Mouse (Mus musculus): ENCODE data around the gene Foxg1. TPM values are rescaled to one million over a fixed set of nuclear protein-coding genes. Genes with fewer than 3 reads are reported as not detected.

The Foxg1 gene
- polyA plus RNA-seq, 2 experiments: not detected

DNA sequence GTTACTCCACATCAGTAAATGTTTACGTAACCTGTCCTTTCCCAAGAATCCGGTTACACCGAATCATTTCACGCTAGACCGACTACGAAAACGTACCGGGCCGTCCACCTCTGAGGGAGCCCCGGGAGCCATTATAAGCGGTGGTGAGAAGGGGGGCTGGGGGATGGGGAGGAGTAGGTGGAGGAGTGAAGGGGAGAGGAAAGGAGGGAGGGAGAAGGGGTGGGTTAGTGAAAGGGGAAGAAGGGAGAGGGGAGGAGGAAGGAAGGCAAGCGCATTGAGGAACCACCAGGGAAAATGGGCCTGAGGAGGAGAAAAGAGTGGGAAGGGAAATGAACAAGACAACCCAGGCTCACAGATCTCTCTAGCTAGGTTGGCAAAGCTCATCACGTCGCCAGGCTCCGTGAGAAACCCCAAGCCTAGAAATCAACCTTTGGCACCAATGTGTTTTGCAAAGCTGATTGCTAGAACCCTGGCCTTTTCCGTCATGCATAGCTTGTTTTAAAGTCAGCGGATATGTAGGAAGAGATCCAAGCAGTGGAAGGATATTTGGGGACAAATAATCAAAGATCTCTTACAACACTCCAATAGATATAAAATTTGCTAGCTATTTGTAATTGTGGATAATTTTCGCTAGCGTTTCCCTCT is 617 bp upstream of the Foxg1 start:
- H3K4me3 ChIP-seq (ENCODE audit: insufficient read depth in 1 of 2, low read depth in 2 of 2, low read length in 2 of 2): no peak overlapping the region
- H3K4me2 ChIP-seq (ENCODE audit: low read depth): no peak overlapping the region
- no peaks in the 10 kb centered on the region for H3K4me1 ChIP-seq (replicated peaks; ENCODE audit: control insufficient read depth in 2 of 2, insufficient read depth in 2 of 2, low read length in 1 of 2)
- H3K27ac ChIP-seq: no peak overlapping the region
- TF ChIP-seq EP300 (IDR thresholded peaks at IDR 0.05; ENCODE audit: low read depth) (no peak), CTCF (IDR thresholded peaks at IDR 0.05; ENCODE audit: low read depth) (no peak)
- ATAC-seq (ENCODE audit: insufficient read depth) (no peak), DNase-seq (ENCODE audit: low read depth in 3 of 3, low spot score in 3 of 3) (no peak)
- no peaks in the 10 kb centered on the region for H3K9me3 ChIP-seq (ENCODE audit: control insufficient read depth, low read length)
- H3K27me3 ChIP-seq (ENCODE audit: control insufficient read depth, insufficient read depth, low read length): peaks cover 94% of the 10 kb centered on the region
- no peak overlapping the region for H3K9ac ChIP-seq (replicated peaks)
- 2% methylated on average over 19 of the region's 19 CpGs for WGBS (ENCODE audit: insufficient replicate concordance)
- no peaks in the 10 kb centered on the region for H3K36me3 ChIP-seq (replicated peaks; ENCODE audit: control insufficient read depth, insufficient read depth, low read depth)

DNA sequence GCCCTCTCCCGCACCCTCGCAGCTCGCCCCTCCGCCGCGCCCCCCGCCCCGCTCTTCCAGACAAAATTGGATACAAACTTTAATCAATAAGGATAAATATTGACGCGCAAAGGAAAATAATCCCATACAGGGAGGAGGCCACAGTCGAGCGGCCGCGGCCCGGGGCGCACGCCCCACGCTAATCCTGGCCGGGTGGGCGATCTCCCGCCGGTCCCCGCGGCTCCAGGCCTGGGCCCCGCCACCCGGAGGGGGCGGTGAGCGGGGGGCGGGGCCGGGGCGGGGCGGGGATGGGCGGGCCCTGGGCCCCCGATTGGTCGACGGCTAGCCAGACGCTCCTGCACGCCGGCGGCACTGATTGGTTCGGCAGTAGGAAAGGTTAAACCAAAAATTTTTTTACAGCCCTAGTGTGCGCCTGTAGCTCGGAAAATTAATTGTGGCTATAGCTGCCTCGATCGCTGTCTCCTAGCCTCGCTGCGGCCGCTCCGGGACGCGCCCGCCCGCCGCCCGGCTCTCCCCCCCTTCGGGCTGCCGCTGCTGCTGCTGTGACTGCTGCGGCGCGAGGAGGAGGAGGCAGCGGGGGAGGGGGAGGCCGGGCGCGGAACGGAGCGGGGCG is 1.2 kb downstream of the Foxg1 start:
- no peak for DNase-seq (ENCODE audit: low read depth in 3 of 3, low spot score in 3 of 3)
- Histone ChIP-seq H3K4me2 (ENCODE audit: low read depth) (peak overlapping the region; percentile 8; the same call in 1 of the 2 replicates), H3K9ac (replicated peaks) (no peak overlapping the region), H3K4me1 (replicated peaks; ENCODE audit: control insufficient read depth in 2 of 2, insufficient read depth in 2 of 2, low read length in 1 of 2) (no peaks in the 10 kb centered on the region), H3K27me3 (ENCODE audit: control insufficient read depth, insufficient read depth, low read length) (peaks cover 84% of the 10 kb centered on the region), H3K36me3 (replicated peaks; ENCODE audit: control insufficient read depth, insufficient read depth, low read depth) (no peaks in the 10 kb centered on the region), H3K9me3 (ENCODE audit: control insufficient read depth, low read length) (no peaks in the 10 kb centered on the region), H3K4me3 (ENCODE audit: insufficient read depth in 1 of 2, low read depth in 2 of 2, low read length in 2 of 2) (0 out of 4 replicates have a peak overlapping the region, but pooled peaks of 1 of the 2 experiments have one; percentile 18), H3K27ac (no peak overlapping the region)
- TF ChIP-seq CTCF (IDR thresholded peaks at IDR 0.05; ENCODE audit: low read depth) (no peak), EP300 (IDR thresholded peaks at IDR 0.05; ENCODE audit: low read depth) (no peak)
- ATAC-seq (ENCODE audit: insufficient read depth): 0 out of 2 replicates have a peak, but pooled peaks have one; percentile 39
- WGBS (ENCODE audit: insufficient replicate concordance): 2% methylated on average over 61 of the region's 67 CpGs

GRCm38 (mm10) chr12:49384295-49384875 is 1.9 kb downstream of the Foxg1 start:
- no peak overlapping the region for H3K4me2 ChIP-seq (ENCODE audit: low read depth)
- WGBS (ENCODE audit: insufficient replicate concordance): 3% methylated on average over 62 of the region's 66 CpGs

GRCm38 (mm10) chr12:49384876-49385630 is 2.6 kb downstream of the Foxg1 start, which contains the start of gene Gm43517:
Gene Gm43517 (plus strand): TSS chr12:49385174.
- no peak for DNase-seq (ENCODE audit: low read depth in 3 of 3, low spot score in 3 of 3)
- Histone ChIP-seq H3K4me2 (ENCODE audit: low read depth) (no peak within 1 kb of the TSS), H3K27me3 (ENCODE audit: control insufficient read depth, insufficient read depth, low read length) (peaks cover 76% of the 10 kb centered on the region), H3K4me1 (replicated peaks; ENCODE audit: control insufficient read depth in 2 of 2, insufficient read depth in 2 of 2, low read length in 1 of 2) (no peaks in the 10 kb centered on the region), H3K36me3 (replicated peaks; ENCODE audit: control insufficient read depth, insufficient read depth, low read depth) (no peaks in the 10 kb centered on the region), H3K27ac (no peak within 1 kb of the TSS), H3K9me3 (ENCODE audit: control insufficient read depth, low read length) (no peaks in the 10 kb centered on the region), H3K9ac (replicated peaks) (no peak within 1 kb of the TSS), H3K4me3 (ENCODE audit: insufficient read depth in 1 of 2, low read depth in 2 of 2, low read length in 2 of 2) (no peak within 1 kb of the TSS)
- 4% methylated on average over 66 of the region's 75 CpGs for WGBS (ENCODE audit: insufficient replicate concordance)
- TF ChIP-seq EP300 (IDR thresholded peaks at IDR 0.05; ENCODE audit: low read depth) (no peak), CTCF (IDR thresholded peaks at IDR 0.05; ENCODE audit: low read depth) (no peak)
- no peak for ATAC-seq (ENCODE audit: insufficient read depth)

More at GRCm38 (mm10) chr12:49384295-49384875, 1.9 kb downstream of the Foxg1 start:
- no peak for TF ChIP-seq CTCF (IDR thresholded peaks at IDR 0.05; ENCODE audit: low read depth)
- TF ChIP-seq EP300 (IDR thresholded peaks at IDR 0.05; ENCODE audit: low read depth): no peak
- Histone ChIP-seq H3K9me3 (ENCODE audit: control insufficient read depth, low read length) (no peaks in the 10 kb centered on the region), H3K27ac (no peak overlapping the region), H3K36me3 (replicated peaks; ENCODE audit: control insufficient read depth, insufficient read depth, low read depth) (no peaks in the 10 kb centered on the region), H3K4me1 (replicated peaks; ENCODE audit: control insufficient read depth in 2 of 2, insufficient read depth in 2 of 2, low read length in 1 of 2) (no peaks in the 10 kb centered on the region), H3K4me3 (ENCODE audit: insufficient read depth in 1 of 2, low read depth in 2 of 2, low read length in 2 of 2) (no peak overlapping the region), H3K9ac (replicated peaks) (no peak overlapping the region), H3K27me3 (ENCODE audit: control insufficient read depth, insufficient read depth, low read length) (peaks cover 78% of the 10 kb centered on the region)
- ATAC-seq (ENCODE audit: insufficient read depth) (no peak), DNase-seq (ENCODE audit: low read depth in 3 of 3, low spot score in 3 of 3) (no peak)
